Mouse (Mus musculus): ENCODE measurements around the gene Utrn.

DNA sequence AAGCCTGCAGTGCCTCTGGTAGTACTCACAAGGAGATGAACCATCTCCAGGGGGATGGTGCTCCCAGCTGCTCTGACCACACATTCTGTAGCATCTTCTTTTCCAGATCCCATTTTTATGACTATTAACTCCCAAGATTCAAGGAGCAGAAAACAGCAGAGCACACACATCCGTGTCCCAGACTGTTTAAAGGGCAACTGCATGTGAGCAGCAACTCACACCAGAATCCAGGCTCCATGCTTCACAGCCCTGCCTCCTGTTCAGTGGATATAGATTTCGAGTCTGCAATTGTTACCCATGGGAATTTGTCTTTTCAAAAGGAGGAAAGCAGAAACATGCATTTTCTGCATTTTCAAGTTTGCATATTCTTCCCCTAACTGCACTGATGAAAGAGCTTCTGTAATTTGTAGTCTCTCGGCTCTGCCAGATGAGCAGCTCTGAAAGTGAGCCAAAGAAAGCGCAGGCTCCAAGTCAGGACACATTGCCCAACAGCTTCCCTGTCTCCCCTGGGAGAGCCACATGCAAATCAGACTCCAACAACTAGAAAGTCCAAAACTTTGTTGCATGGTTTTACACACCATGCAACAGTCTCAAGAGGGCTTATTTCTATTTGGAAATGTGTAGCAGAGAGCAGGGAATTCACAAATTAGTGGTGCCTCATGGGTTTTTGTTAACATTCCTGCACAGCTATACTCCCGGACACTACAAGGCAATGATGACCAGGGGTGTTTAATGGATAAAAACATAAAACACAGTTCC is 111.0 kb downstream of the Utrn start:
- TF ChIP-seq CTCF (IDR thresholded peaks at IDR 0.05) (no peak), EP300 (IDR thresholded peaks at IDR 0.05) (no peak)

Data from lung, postnatal 0 days (tissue).